Mouse (Mus musculus) MEL (cell line): ENCODE results near the gene Gdap2. TPM values are rescaled to one million over a fixed set of nuclear protein-coding genes. Genes with fewer than 3 reads are reported as not detected.
A peak's percentile ranks its signal among the peaks of the same experiment; 100 is the strongest.

Experiments used
- DNase-seq: peaks from one replicate; pipeline ENCODE4 v3.0.0; 2011; ENCODE audit warnings: low read depth, low spot score
- H3K27ac ChIP-seq: 2 replicates; pipeline ENCODE4 v1.5.1; 2012; ENCODE audit warnings: low read depth, mild to moderate bottlenecking, control low read depth, low read length, moderate library complexity; ENCODE audit not compliant: control insufficient read depth
- H3K27me3 ChIP-seq, 2 experiments: fragments of 150-350 bp in 1 of 2; sonication (generic) in 1 of 2; 2 replicates each; pipeline ENCODE4 v1.6.1; 2012; ENCODE audit warnings: low read length in 2 of 2, mild to moderate bottlenecking in 2 of 2, improper control_type of control experiment in 1 of 2, moderate library complexity in 1 of 2; ENCODE audit not compliant: insufficient read depth in 2 of 2, control insufficient read depth in 1 of 2
- H3K36me3 ChIP-seq, 2 experiments: 2 replicates each; pipeline ENCODE4 v1.6.1; 2012 to 2014; ENCODE audit warnings: low read length in 2 of 2, improper control_type of control experiment in 1 of 2, inconsistent platforms in 1 of 2, mild to moderate bottlenecking in 1 of 2; ENCODE audit not compliant: insufficient read depth in 2 of 2, control insufficient read depth in 1 of 2
- H3K4me1 ChIP-seq, 2 experiments: fragments of 150-350 bp in 1 of 2; sonication (generic) in 1 of 2; 2 replicates each; pipeline ENCODE4 v1.6.1; 2012; ENCODE audit warnings: low read length in 2 of 2, improper control_type of control experiment in 1 of 2, mild to moderate bottlenecking in 1 of 2; ENCODE audit not compliant: insufficient read depth in 2 of 2, control insufficient read depth in 1 of 2
- H3K4me3 ChIP-seq, 2 experiments: fragments of 150-350 bp in 1 of 2; sonication (generic) in 1 of 2; 2 replicates each; pipeline ENCODE4 v1.5.1; 2012; ENCODE audit warnings: low read depth in 2 of 2, low read length in 2 of 2, mild to moderate bottlenecking in 2 of 2, moderate library complexity in 2 of 2, control low read depth in 1 of 2, improper control_type of control experiment in 1 of 2; ENCODE audit not compliant: control insufficient read depth in 1 of 2, insufficient read depth in 1 of 2
- H3K79me2 ChIP-seq: 2 replicates; pipeline ENCODE4 v1.6.1; 2012; ENCODE audit warnings: mild to moderate bottlenecking, low read length, moderate library complexity; ENCODE audit not compliant: control insufficient read depth, poor library complexity, insufficient read depth
- H3K9ac ChIP-seq: 2 replicates; pipeline ENCODE4 v1.6.1; 2012; ENCODE audit warnings: low read depth, mild to moderate bottlenecking, control low read depth, low read length, moderate library complexity; ENCODE audit not compliant: control insufficient read depth, poor library complexity, severe bottlenecking
- H3K9me3 ChIP-seq: fragments of 150-350 bp; sonication (generic); replicated peaks from 2 replicates; pipeline ENCODE4 v1.6.1; 2012; ENCODE audit warnings: mild to moderate bottlenecking, low read length, improper control_type of control experiment, moderate library complexity; ENCODE audit not compliant: insufficient read depth
- CHD1 ChIP-seq: IDR thresholded peaks from 2 replicates; pipeline ENCODE4 v1.6.1; 2012; ENCODE audit warnings: low read depth, mild to moderate bottlenecking, inconsistent platforms, low read length, improper control_type of control experiment
- CHD2 ChIP-seq: IDR thresholded peaks from 2 replicates; pipeline ENCODE4 v1.6.1; 2011; ENCODE audit warnings: low read length, improper control_type of control experiment
- E2F4 ChIP-seq: IDR thresholded peaks from 2 replicates; pipeline ENCODE4 v1.6.1; 2011; ENCODE audit warnings: low read depth, low read length, improper control_type of control experiment, borderline replicate concordance
- EP300 ChIP-seq, 2 experiments: IDR thresholded peaks; 2 replicates each; pipeline ENCODE4 v1.6.1; 2011; ENCODE audit warnings: improper control_type of control experiment in 2 of 2, low read length in 2 of 2, low read depth in 1 of 2, mild to moderate bottlenecking in 1 of 2
- HCFC1 ChIP-seq: IDR thresholded peaks from 2 replicates; pipeline ENCODE4 v1.6.1; 2012; ENCODE audit warnings: low read depth, mild to moderate bottlenecking, inconsistent platforms, low read length, improper control_type of control experiment, moderate library complexity
- JUND ChIP-seq: IDR thresholded peaks from 2 replicates; pipeline ENCODE4 v1.6.1; 2011; ENCODE audit warnings: low read depth, mild to moderate bottlenecking, improper control_type of control experiment, low read length
- KAT2A ChIP-seq: conservative IDR thresholded peaks from 2 replicates; pipeline ENCODE4 v1.6.1; 2012; ENCODE audit warnings: low read depth, low read length, improper control_type of control experiment, inconsistent platforms
- MAFK ChIP-seq: IDR thresholded peaks from 2 replicates; pipeline ENCODE4 v1.6.1; 2011; ENCODE audit warnings: low read depth, mild to moderate bottlenecking, low read length, improper control_type of control experiment, borderline replicate concordance
- NRF1 ChIP-seq: IDR thresholded peaks from 2 replicates; pipeline ENCODE4 v1.6.1; 2014; ENCODE audit warnings: low read depth, mild to moderate bottlenecking, inconsistent platforms, low read length, improper control_type of control experiment, moderate library complexity; ENCODE audit not compliant: poor library complexity, insufficient read depth, severe bottlenecking
- POLR2AphosphoS2 ChIP-seq: IDR thresholded peaks from 2 replicates; pipeline ENCODE4 v1.6.1; 2011; ENCODE audit warnings: low read length, improper control_type of control experiment
- RAD21 ChIP-seq: IDR thresholded peaks from 2 replicates; pipeline ENCODE4 v1.6.1; 2011; ENCODE audit warnings: mild to moderate bottlenecking, low read depth, low read length, improper control_type of control experiment
- SMC3 ChIP-seq: IDR thresholded peaks from 2 replicates; pipeline ENCODE4 v1.6.1; 2011; ENCODE audit warnings: low read depth, low read length, improper control_type of control experiment
- TAL1 ChIP-seq: IDR thresholded peaks from 2 replicates; pipeline ENCODE4 v1.6.1; 2012; ENCODE audit warnings: mild to moderate bottlenecking, inconsistent platforms, low read length, moderate library complexity, mixed read lengths
- TCF12 ChIP-seq: IDR thresholded peaks from 2 replicates; pipeline ENCODE4 v1.6.1; 2014; ENCODE audit warnings: low read depth, mild to moderate bottlenecking, inconsistent platforms, low read length, improper control_type of control experiment, moderate library complexity
- USF2 ChIP-seq, 2 experiments: IDR thresholded peaks; 2 replicates each; pipeline ENCODE4 v1.6.1; 2011 to 2012; ENCODE audit warnings: improper control_type of control experiment in 2 of 2, low read length in 2 of 2, borderline replicate concordance in 1 of 2, inconsistent platforms in 1 of 2, low read depth in 1 of 2, mild to moderate bottlenecking in 1 of 2; ENCODE audit not compliant: insufficient read depth in 1 of 2
- ZC3H11A ChIP-seq: IDR thresholded peaks from 2 replicates; pipeline ENCODE4 v1.6.1; 2012; ENCODE audit warnings: low read depth, mild to moderate bottlenecking, inconsistent platforms, low read length, improper control_type of control experiment
- polyA plus RNA-seq, 2 experiments: library from polyadenylated mRNA; stranded (reverse) in 1 of 2; unstranded in 1 of 2; fragments of >175 nt in 1 of 2; fragments of >200 nt in 1 of 2; gene quantifications; 2 replicates each; pipeline versions ENCODE4 v1.2.1 to v1.2.4; 2012; ENCODE audit warnings: low replicate concordance in 2 of 2, low read depth in 1 of 2; ENCODE audit not compliant: insufficient read length in 2 of 2, insufficient read depth in 1 of 2, missing spikeins in 1 of 2
- total RNA-seq: library from RNA; depleted of rRNA; stranded (reverse); fragments of 300-350 nt; gene quantifications from 2 replicates; pipeline ENCODE4 v1.2.3, GENCODE M21; 2012

The Gdap2 gene
- total and polyA plus RNA-seq, 3 experiments, result 14.6 to 17.3 TPM; not detected in 1

DNA sequence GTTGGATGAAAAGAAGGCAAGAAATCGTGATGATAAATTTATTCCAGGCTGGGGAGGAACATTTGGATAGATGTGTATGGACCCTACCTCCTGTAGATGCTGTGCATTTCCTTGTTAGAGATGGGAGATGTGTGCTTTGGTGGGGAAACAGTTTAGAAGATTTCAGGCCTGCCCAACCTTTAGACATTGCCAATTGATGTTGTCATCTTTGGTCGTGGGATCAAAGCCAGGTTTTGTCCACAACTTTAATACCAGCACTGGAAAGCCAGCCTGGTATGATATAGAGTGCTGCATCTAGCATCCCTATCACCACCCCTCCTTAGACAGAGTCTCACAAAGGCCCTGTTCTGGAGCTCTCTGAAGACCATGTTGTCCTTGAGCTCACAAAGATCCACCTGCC lies 1.4 kb downstream of the Gdap2 start:
- TF ChIP-seq RAD21, result no peak
- TF ChIP-seq NRF1, result no peak
- no peak for DNase-seq
- no peaks in the 10 kb centered on the region for H3K27me3 ChIP-seq

DNA sequence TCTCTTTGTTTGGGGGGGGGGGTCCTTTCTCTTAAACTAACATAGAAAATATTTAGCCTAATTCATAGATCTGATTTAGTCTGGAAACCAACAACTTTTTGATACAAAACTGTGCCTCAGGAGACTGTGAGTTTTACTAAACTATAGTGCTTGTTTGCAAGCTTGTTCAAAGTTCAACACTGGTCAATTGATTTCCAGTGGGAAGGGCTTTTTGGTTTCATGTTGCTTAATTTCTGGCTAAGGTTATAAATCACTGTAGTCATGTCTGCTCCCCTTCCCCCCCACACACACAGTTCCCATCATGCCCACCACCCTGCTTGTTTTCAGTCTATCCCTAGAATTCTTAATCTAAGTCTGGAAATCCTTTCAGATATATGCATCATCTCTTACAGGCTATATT lies 2.8 kb downstream of the Gdap2 start:
- H3K9me3 ChIP-seq, result no peaks in the 10 kb centered on the region
- peaks cover 3 to 14% of the 10 kb centered on the region in 2 experiments; a peak in 3 of 4 replicates for H3K4me1 ChIP-seq
- no peak overlapping the region for H3K27ac ChIP-seq
- H3K27me3 ChIP-seq, result no peaks in the 10 kb centered on the region
- no peak overlapping the region for H3K4me3 ChIP-seq
- H3K79me2 ChIP-seq, result peaks cover 18% of the 10 kb centered on the region
- no peak overlapping the region for H3K9ac ChIP-seq
- peaks cover 7 to 9% of the 10 kb centered on the region in 2 experiments for H3K36me3 ChIP-seq
- no peak for DNase-seq
- no peak for TF ChIP-seq CHD2
- TF ChIP-seq CHD1, result no peak
- no peak for TF ChIP-seq E2F4
- TF ChIP-seq ZC3H11A, result no peak
- no peak for TF ChIP-seq KAT2A
- no peak for TF ChIP-seq HCFC1
- no peak for TF ChIP-seq JUND
- TF ChIP-seq SMC3, result no peak
- TF ChIP-seq MAFK, result no peak
- TF ChIP-seq POLR2AphosphoS2, result no peak
- TF ChIP-seq TCF12, result no peak
- no peak for TF ChIP-seq TAL1

More for the DNA sequence above, 1.4 kb downstream of the Gdap2 start:
- peaks cover 7 to 14% of the 10 kb centered on the region in 2 experiments for H3K36me3 ChIP-seq
- no peak overlapping the region for H3K27ac ChIP-seq
- H3K9me3 ChIP-seq, result no peaks in the 10 kb centered on the region
- no peak overlapping the region for H3K4me3 ChIP-seq
- peaks cover 3 to 14% of the 10 kb centered on the region in 2 experiments; a peak in 3 of 4 replicates for H3K4me1 ChIP-seq
- H3K9ac ChIP-seq, result no peak overlapping the region
- peaks cover 18% of the 10 kb centered on the region for H3K79me2 ChIP-seq

DNA sequence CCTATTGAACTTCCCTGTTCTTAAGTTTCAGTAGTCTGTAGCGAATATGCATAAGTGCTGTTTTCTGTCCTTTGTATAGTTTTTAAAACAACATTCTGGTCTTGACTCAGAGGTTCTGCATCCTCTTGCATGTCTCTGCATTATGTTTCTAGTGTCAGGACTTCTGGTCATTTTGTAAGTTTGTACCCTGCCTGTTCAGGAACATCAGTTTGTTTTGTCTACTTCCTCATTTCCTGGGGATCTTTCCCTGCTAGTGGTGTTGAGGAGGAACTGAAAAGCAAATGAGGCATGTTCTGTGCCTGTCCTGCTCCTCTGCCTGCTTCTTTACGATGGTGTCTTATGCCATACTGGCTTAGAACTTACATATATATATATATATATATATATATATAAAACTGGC lies 13.8 kb downstream of the Gdap2 start:
- Histone ChIP-seq H3K9ac (no peak overlapping the region), H3K4me1 (peaks cover 0 to 2% of the 10 kb centered on the region in 2 experiments; a peak in 2 of 4 replicates), H3K4me3 (no peak overlapping the region), H3K79me2 (no peaks in the 10 kb centered on the region), H3K27ac (no peak overlapping the region), H3K36me3 (peaks cover 2 to 5% of the 10 kb centered on the region in 2 experiments; a peak in 2 of 4 replicates), H3K9me3 (no peaks in the 10 kb centered on the region), H3K27me3 (no peaks in the 10 kb centered on the region)
- no peak for TF ChIP-seq USF2 (IDR thresholded peaks at IDR 0.05; ENCODE audit: borderline replicate concordance in 1 of 2, insufficient read depth in 1 of 2, low read depth in 1 of 2, low read length in 2 of 2)
- no peak for TF ChIP-seq EP300 (IDR thresholded peaks at IDR 0.05; ENCODE audit: low read depth in 1 of 2, low read length in 2 of 2)
- peak; percentile 59 for DNase-seq
